Mouse (Mus musculus): ENCODE results near the gene Mapk8ip1. TPM values are rescaled to one million over a fixed set of nuclear protein-coding genes. Genes with fewer than 3 reads are reported as not detected.

Mapk8ip1 gene
- polyA plus RNA-seq, 1 experiment from 2014 or later: 18.8 TPM

DNA sequence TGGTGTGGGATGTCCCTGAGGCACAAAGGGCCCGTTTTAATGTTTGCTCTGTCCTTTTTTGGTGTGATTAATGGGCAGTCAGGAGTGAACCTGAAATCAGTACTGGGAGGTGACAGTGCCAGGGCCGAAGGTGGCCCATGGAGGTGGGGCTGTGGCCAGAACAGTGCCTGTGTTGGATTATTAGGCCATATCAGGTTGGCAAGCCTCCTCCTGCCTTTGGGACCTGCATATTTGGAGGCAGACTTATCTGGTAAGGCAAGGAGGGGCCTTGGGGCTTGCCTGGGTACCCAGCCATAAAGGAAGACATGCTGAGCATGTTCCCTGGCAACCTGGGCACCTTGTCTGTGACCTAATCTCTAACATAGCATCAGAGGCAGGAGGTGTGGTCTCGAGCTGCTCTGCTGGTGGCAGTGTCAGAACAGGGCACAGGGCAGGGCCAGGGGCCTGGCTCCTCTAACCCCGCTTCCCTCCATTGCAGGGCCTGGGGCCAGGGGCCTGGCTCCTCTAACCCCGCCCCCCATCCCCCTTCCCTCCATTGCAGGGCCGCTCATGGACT lies 20.5 kb downstream of the Mapk8ip1 start:
- H3K4me3 ChIP-seq (ENCODE audit: low read depth, low read length): no peak overlapping the region
- H3K27ac ChIP-seq (replicated peaks; ENCODE audit: low read depth, low read length): no peak overlapping the region
- H3K4me1 ChIP-seq (ENCODE audit: control insufficient read depth, insufficient read depth, low read length): peaks cover 3% of the 10 kb centered on the region; the same call in 1 of the 2 replicates
- H3K9ac ChIP-seq (replicated peaks; ENCODE audit: low read length): no peak overlapping the region
- H3K9me3 ChIP-seq (replicated peaks; ENCODE audit: control insufficient read depth, low read length): no peaks in the 10 kb centered on the region
- peaks cover 4% of the 10 kb centered on the region; the same call in 1 of the 2 replicates for H3K36me3 ChIP-seq (replicated peaks; ENCODE audit: control insufficient read depth, insufficient read depth, low read depth, low read length)
- WGBS: 75% methylated on average over 6 of the region's 6 CpGs
- DNase-seq (ENCODE audit: low spot score) (no peak), ATAC-seq (replicated peaks; ENCODE audit: insufficient number of reproducible peaks, low FRiP score, low TSS enrichment, low read depth) (no peak)
- H3K4me2 ChIP-seq (ENCODE audit: low read depth, low read length): no peak overlapping the region
- no peaks in the 10 kb centered on the region for H3K27me3 ChIP-seq (ENCODE audit: control insufficient read depth, insufficient read depth, low read length)

DNA sequence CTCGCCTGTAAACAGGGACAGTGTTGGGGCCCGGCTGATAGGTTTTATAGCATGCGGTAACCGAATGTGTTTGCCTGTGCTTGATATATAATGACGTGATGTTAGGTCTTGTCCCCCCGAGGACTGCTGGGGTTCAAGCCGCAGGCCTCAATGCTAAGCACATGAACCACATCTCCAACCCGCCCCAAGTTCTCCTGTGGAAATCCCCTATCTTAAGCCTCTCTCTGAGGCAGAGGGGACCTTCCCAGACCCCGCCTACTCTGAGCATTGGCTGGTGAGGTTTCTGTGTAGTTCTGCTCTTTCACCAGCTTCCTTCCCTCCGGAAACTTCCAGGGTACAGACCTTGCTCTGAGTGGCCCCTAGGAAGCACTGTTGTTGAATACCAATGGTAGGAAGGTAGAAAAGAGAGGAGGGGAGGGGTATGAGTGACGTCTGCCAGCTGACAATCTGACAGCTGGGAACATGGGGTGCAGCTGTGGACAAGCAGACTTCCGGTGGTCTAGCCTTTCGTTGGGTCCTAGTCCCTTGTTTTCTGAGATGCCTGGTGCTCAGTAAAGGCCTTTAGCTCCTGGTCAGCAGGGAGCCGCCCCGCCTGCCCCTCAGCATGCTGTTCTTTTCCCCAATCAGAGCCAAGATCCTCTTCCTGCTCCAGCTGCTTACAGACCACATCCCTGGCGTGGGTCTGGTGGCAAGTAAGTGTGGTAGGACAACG lies 21.1 kb downstream of the Mapk8ip1 start:
- no peaks in the 10 kb centered on the region for H3K9me3 ChIP-seq (replicated peaks; ENCODE audit: control insufficient read depth, low read length)
- no peak overlapping the region for H3K4me3 ChIP-seq (ENCODE audit: low read depth, low read length)
- 76% methylated on average over 17 of the region's 17 CpGs for WGBS
- DNase-seq (ENCODE audit: low spot score): no peak
- H3K4me1 ChIP-seq (ENCODE audit: control insufficient read depth, insufficient read depth, low read length): peaks cover 3% of the 10 kb centered on the region; the same call in 1 of the 2 replicates
- no peak overlapping the region for H3K27ac ChIP-seq (replicated peaks; ENCODE audit: low read depth, low read length)
- H3K9ac ChIP-seq (replicated peaks; ENCODE audit: low read length): no peak overlapping the region
- H3K4me2 ChIP-seq (ENCODE audit: low read depth, low read length): no peak overlapping the region
- H3K27me3 ChIP-seq (ENCODE audit: control insufficient read depth, insufficient read depth, low read length): no peaks in the 10 kb centered on the region
- no peak for ATAC-seq (replicated peaks; ENCODE audit: insufficient number of reproducible peaks, low FRiP score, low TSS enrichment, low read depth)
- H3K36me3 ChIP-seq (replicated peaks; ENCODE audit: control insufficient read depth, insufficient read depth, low read depth, low read length): peaks cover 2% of the 10 kb centered on the region; the same call in 1 of the 2 replicates

DNA sequence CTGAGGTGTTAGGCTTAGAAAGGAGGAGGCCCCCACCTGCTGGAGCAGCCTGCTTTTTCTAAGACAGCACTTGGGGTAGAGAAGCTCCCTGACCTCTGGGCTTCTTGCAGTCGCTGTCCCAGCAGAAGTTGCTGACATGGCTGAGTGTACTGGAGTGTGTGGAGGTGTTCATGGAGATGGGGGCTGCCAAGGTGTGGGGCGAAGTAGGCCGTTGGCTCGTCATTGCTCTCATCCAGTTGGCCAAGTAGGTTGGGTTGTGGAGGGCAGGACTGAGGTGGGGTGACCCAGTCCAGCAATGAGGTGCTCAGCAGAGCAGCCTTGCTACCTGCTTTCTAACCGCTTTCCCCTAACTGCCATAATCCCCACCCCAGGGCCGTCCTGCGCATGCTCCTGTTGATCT lies 23.7 kb downstream of the Mapk8ip1 start:
- Histone ChIP-seq H3K36me3 (replicated peaks; ENCODE audit: control insufficient read depth, insufficient read depth, low read depth, low read length) (no peaks in the 10 kb centered on the region; the same call in 1 of the 2 replicates), H3K27ac (replicated peaks; ENCODE audit: low read depth, low read length) (no peak overlapping the region), H3K9me3 (replicated peaks; ENCODE audit: control insufficient read depth, low read length) (no peaks in the 10 kb centered on the region), H3K4me1 (ENCODE audit: control insufficient read depth, insufficient read depth, low read length) (peaks cover 3% of the 10 kb centered on the region; the same call in 1 of the 2 replicates), H3K27me3 (ENCODE audit: control insufficient read depth, insufficient read depth, low read length) (no peaks in the 10 kb centered on the region), H3K4me2 (ENCODE audit: low read depth, low read length) (no peak overlapping the region), H3K9ac (replicated peaks; ENCODE audit: low read length) (no peak overlapping the region), H3K4me3 (ENCODE audit: low read depth, low read length) (no peak overlapping the region)
- DNase-seq (ENCODE audit: low spot score): no peak
- WGBS: 96% methylated on average over 7 of the region's 7 CpGs
- ATAC-seq (replicated peaks; ENCODE audit: insufficient number of reproducible peaks, low FRiP score, low TSS enrichment, low read depth): no peak

DNA sequence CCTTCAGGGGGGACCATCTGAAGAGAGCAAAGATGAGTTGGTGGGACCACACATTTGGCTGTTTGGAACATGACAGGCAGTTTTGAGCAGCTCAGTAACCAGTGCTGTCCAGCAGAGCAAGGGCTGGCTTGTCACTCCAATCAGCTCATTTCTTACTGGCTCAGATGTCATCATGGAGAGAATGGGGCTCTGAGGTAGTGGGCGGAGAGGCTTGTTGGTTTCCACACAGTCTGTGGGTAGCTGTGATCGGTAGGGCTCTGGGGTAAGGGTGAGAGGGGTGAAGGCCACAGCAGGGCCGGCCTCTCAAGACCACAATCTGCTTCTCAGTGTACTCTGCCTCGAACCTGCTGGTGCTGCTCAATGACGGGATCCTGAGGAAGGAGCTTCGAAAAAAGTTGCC lies 24.8 kb downstream of the Mapk8ip1 start:
- 81% methylated on average over 6 of the region's 6 CpGs for WGBS
- H3K27me3 ChIP-seq (ENCODE audit: control insufficient read depth, insufficient read depth, low read length): peaks cover 2% of the 10 kb centered on the region; the same call in 1 of the 2 replicates
- H3K4me2 ChIP-seq (ENCODE audit: low read depth, low read length): peak overlapping the region; percentile 84; the same call in 1 of the 2 replicates
- no peak for ATAC-seq (replicated peaks; ENCODE audit: insufficient number of reproducible peaks, low FRiP score, low TSS enrichment, low read depth)
- DNase-seq (ENCODE audit: low spot score): no peak
- H3K36me3 ChIP-seq (replicated peaks; ENCODE audit: control insufficient read depth, insufficient read depth, low read depth, low read length): no peaks in the 10 kb centered on the region; the same call in 1 of the 2 replicates
- H3K9me3 ChIP-seq (replicated peaks; ENCODE audit: control insufficient read depth, low read length): no peaks in the 10 kb centered on the region
- H3K4me1 ChIP-seq (ENCODE audit: control insufficient read depth, insufficient read depth, low read length): peaks cover 3% of the 10 kb centered on the region; the same call in 1 of the 2 replicates
- no peak overlapping the region; the same call in 1 of the 2 replicates for H3K4me3 ChIP-seq (ENCODE audit: low read depth, low read length)
- no peak overlapping the region for H3K27ac ChIP-seq (replicated peaks; ENCODE audit: low read depth, low read length)
- no peak overlapping the region for H3K9ac ChIP-seq (replicated peaks; ENCODE audit: low read length)

DNA sequence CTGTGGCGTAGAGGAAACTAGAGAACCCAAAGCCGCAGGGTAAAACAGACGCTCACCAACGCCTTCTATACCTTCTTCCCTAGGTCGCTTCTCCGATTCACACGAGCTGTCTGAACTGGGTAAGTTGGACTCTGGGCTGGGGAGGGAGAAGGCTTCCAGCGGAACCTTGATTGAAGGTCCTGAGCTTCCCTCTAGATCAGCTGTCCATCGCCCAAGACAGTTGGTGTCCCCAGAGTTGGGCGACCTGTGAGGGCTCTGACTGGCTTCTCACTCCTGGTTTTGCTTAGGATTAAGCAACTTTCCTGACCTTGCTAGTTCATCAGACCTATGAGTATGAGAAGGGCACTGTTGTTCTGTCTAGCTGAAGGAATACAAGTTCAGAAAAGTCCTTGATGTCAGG lies 25.3 kb downstream of the Mapk8ip1 start:
- WGBS: 10% methylated on average over 10 of the region's 10 CpGs
- no peak for ATAC-seq (replicated peaks; ENCODE audit: insufficient number of reproducible peaks, low FRiP score, low TSS enrichment, low read depth)

DNA sequence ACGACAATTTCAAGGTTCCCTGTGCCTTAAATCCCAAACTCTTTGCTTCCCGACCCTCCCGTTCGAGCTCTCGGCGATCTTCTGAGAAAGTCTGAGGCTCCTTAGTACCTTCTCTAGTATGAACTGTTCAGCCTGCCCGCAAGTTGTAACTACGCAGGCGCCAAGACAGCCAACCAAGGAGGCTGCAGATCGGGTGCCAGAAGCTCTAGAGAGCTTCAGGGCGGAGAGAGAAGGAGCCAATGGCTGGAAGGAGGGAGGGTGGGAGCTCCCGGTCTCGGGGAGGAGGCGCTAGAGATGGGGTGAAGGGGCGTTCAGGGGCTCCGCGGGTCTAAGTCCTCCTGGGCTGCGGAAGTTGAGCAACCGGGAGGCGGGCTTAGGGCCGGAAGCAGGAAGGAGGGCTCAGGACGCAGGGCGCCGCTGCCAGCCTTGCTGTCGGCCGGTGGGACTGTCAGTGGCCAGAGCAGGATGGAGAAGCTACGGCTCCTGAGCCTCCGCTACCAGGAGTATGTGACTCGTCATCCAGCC lies 25.9 kb downstream of the Mapk8ip1 start:
- H3K36me3 ChIP-seq (replicated peaks; ENCODE audit: control insufficient read depth, insufficient read depth, low read depth, low read length): no peaks in the 10 kb centered on the region; the same call in 1 of the 2 replicates
- WGBS: 1% methylated on average over 28 of the region's 29 CpGs
- H3K9me3 ChIP-seq (replicated peaks; ENCODE audit: control insufficient read depth, low read length): no peaks in the 10 kb centered on the region
- DNase-seq (ENCODE audit: low spot score): peak; percentile 96
- H3K4me1 ChIP-seq (ENCODE audit: control insufficient read depth, insufficient read depth, low read length): peaks cover 8% of the 10 kb centered on the region
- H3K27me3 ChIP-seq (ENCODE audit: control insufficient read depth, insufficient read depth, low read length): peaks cover 10% of the 10 kb centered on the region; the same call in 1 of the 2 replicates
- peak overlapping the region; percentile 84 for H3K4me2 ChIP-seq (ENCODE audit: low read depth, low read length)
- peak; percentile 90 for ATAC-seq (replicated peaks; ENCODE audit: insufficient number of reproducible peaks, low FRiP score, low TSS enrichment, low read depth)
- H3K9ac ChIP-seq (replicated peaks; ENCODE audit: low read length): peak overlapping the region; percentile 25
- peak overlapping the region; percentile 65 for H3K27ac ChIP-seq (replicated peaks; ENCODE audit: low read depth, low read length)
- H3K4me3 ChIP-seq (ENCODE audit: low read depth, low read length): peak overlapping the region; percentile 67

More for the DNA sequence above, 25.3 kb downstream of the Mapk8ip1 start:
- peak overlapping the region; percentile 67 for H3K4me3 ChIP-seq (ENCODE audit: low read depth, low read length)
- peak overlapping the region; percentile 25 for H3K9ac ChIP-seq (replicated peaks; ENCODE audit: low read length)
- H3K9me3 ChIP-seq (replicated peaks; ENCODE audit: control insufficient read depth, low read length): no peaks in the 10 kb centered on the region
- H3K27ac ChIP-seq (replicated peaks; ENCODE audit: low read depth, low read length): 0 out of 2 replicates have a peak overlapping the region, but pooled peaks have one; percentile 65
- peak overlapping the region; percentile 84 for H3K4me2 ChIP-seq (ENCODE audit: low read depth, low read length)
- peaks cover 7% of the 10 kb centered on the region; the same call in 1 of the 2 replicates for H3K27me3 ChIP-seq (ENCODE audit: control insufficient read depth, insufficient read depth, low read length)
- no peak for DNase-seq (ENCODE audit: low spot score)
- H3K4me1 ChIP-seq (ENCODE audit: control insufficient read depth, insufficient read depth, low read length): peaks cover 5% of the 10 kb centered on the region; the same call in 1 of the 2 replicates
- H3K36me3 ChIP-seq (replicated peaks; ENCODE audit: control insufficient read depth, insufficient read depth, low read depth, low read length): no peaks in the 10 kb centered on the region; the same call in 1 of the 2 replicates

GRCm38 (mm10) chr2:92374514-92374913 lies 26.5 kb downstream of the Mapk8ip1 start, which contains the start of the genes Pex16 and Large2:
Gene Pex16, plus strand, starts transcription at chr2:92374676.
Gene Large2, minus strand, starts transcription at chr2:92374869.
- peak within 1 kb of the TSS; percentile 67 for H3K4me3 ChIP-seq (ENCODE audit: low read depth, low read length)
- peak within 1 kb of the TSS; percentile 25 for H3K9ac ChIP-seq (replicated peaks; ENCODE audit: low read length)
- 2% methylated on average over 16 of the region's 16 CpGs for WGBS
- H3K36me3 ChIP-seq (replicated peaks; ENCODE audit: control insufficient read depth, insufficient read depth, low read depth, low read length): no peaks in the 10 kb centered on the region; the same call in 1 of the 2 replicates
- ATAC-seq (replicated peaks; ENCODE audit: insufficient number of reproducible peaks, low FRiP score, low TSS enrichment, low read depth): no peak
- H3K9me3 ChIP-seq (replicated peaks; ENCODE audit: control insufficient read depth, low read length): no peaks in the 10 kb centered on the region
- H3K4me1 ChIP-seq (ENCODE audit: control insufficient read depth, insufficient read depth, low read length): peaks cover 11% of the 10 kb centered on the region
- peak within 1 kb of the TSS; percentile 84 for H3K4me2 ChIP-seq (ENCODE audit: low read depth, low read length)
- DNase-seq (ENCODE audit: low spot score): peak; percentile 69
- peaks cover 10% of the 10 kb centered on the region; the same call in 1 of the 2 replicates for H3K27me3 ChIP-seq (ENCODE audit: control insufficient read depth, insufficient read depth, low read length)
- H3K27ac ChIP-seq (replicated peaks; ENCODE audit: low read depth, low read length): peak within 1 kb of the TSS; percentile 65
